Mouse (Mus musculus) testis, adult 2 months (tissue): ENCODE results near the gene Yap1. TPM values are rescaled to one million over a fixed set of nuclear protein-coding genes. Genes with fewer than 3 reads are reported as not detected.

Experiments used
- H3K27ac ChIP-seq: fragments of 200-500 bp; 2 replicates; pipeline ENCODE4 v1.5.1; 2012; ENCODE audit warnings: low read depth, low read length; ENCODE audit not compliant: control insufficient read depth, insufficient read depth
- H3K27me3 ChIP-seq: fragments of 200-500 bp; 2 replicates; pipeline ENCODE4 v1.6.1; 2012; ENCODE audit warnings: mild to moderate bottlenecking, low read length, moderate library complexity; ENCODE audit not compliant: control insufficient read depth, insufficient read depth
- H3K36me3 ChIP-seq: fragments of 200-500 bp; 2 replicates; pipeline ENCODE4 v1.6.1; 2012; ENCODE audit warnings: mild to moderate bottlenecking, low read length; ENCODE audit not compliant: control insufficient read depth, insufficient read depth
- H3K4me1 ChIP-seq: fragments of 200-500 bp; 2 replicates; pipeline ENCODE4 v1.6.1; 2012; ENCODE audit warnings: low read length; ENCODE audit not compliant: control insufficient read depth, insufficient read depth
- H3K4me3 ChIP-seq: fragments of 200-500 bp; 2 replicates; pipeline ENCODE4 v1.5.1; 2012; ENCODE audit warnings: low read depth, mild to moderate bottlenecking, low read length, moderate library complexity, mixed read lengths; ENCODE audit not compliant: control insufficient read depth
- CTCF ChIP-seq: fragments of 200-500 bp; IDR thresholded peaks from 2 replicates; pipeline ENCODE4 v1.5.1; 2012; ENCODE audit warnings: low read depth, mild to moderate bottlenecking, inconsistent platforms, low read length, moderate library complexity; ENCODE audit not compliant: control insufficient read depth, insufficient read depth, insufficient replicate concordance
- POLR2A ChIP-seq: fragments of 200-500 bp; IDR thresholded peaks from 2 replicates; pipeline ENCODE4 v1.6.1; 2012; ENCODE audit warnings: low read depth, mild to moderate bottlenecking, inconsistent platforms, low read length, moderate library complexity; ENCODE audit not compliant: control insufficient read depth
- polyA plus RNA-seq: library from polyadenylated mRNA; depleted of rRNA; stranded (reverse); fragments of >200 nt; gene quantifications from 2 replicates; pipeline ENCODE4 v1.2.3, GENCODE M21; 2012

The Yap1 gene
- polyA plus RNA-seq, 1 experiment, result 35.1 TPM

- no peak for TF ChIP-seq CTCF
- no peak for TF ChIP-seq POLR2A
- Histone ChIP-seq H3K4me1 (no peaks in the 10 kb centered on the region; the same call in 1 of the 2 replicates), H3K36me3 (no peaks in the 10 kb centered on the region; the same call in 1 of the 2 replicates), H3K4me3 (no peak overlapping the region), H3K27ac (no peak overlapping the region), H3K27me3 (no peaks in the 10 kb centered on the region)
These were observed 45.1 kb downstream of the Yap1 start for GRCm38 (mm10) chr9:7959301-7959700.

GRCm38 (mm10) chr9:7958025-7958593 is 46.3 kb downstream of the Yap1 start:
- no peaks in the 10 kb centered on the region for H3K27me3 ChIP-seq
- no peak overlapping the region for H3K4me3 ChIP-seq
- TF ChIP-seq CTCF, result no peak
- TF ChIP-seq POLR2A, result no peak
- no peaks in the 10 kb centered on the region; the same call in 1 of the 2 replicates for H3K36me3 ChIP-seq
- H3K4me1 ChIP-seq, result no peaks in the 10 kb centered on the region; the same call in 1 of the 2 replicates
- H3K27ac ChIP-seq, result no peak overlapping the region

- H3K27ac ChIP-seq, result no peak overlapping the region
- H3K27me3 ChIP-seq, result no peaks in the 10 kb centered on the region
- no peak overlapping the region for H3K4me3 ChIP-seq
- TF ChIP-seq POLR2A (no peak), CTCF (no peak)
- H3K36me3 ChIP-seq, result no peaks in the 10 kb centered on the region; the same call in 1 of the 2 replicates
- no peaks in the 10 kb centered on the region; the same call in 1 of the 2 replicates for H3K4me1 ChIP-seq
These were observed 47.0 kb downstream of the Yap1 start for GRCm38 (mm10) chr9:7957407-7957806.

- TF ChIP-seq CTCF, result no peak
- no peak for TF ChIP-seq POLR2A
- no peaks in the 10 kb centered on the region for H3K27me3 ChIP-seq
- H3K4me1 ChIP-seq, result no peaks in the 10 kb centered on the region; the same call in 1 of the 2 replicates
- H3K36me3 ChIP-seq, result no peaks in the 10 kb centered on the region; the same call in 1 of the 2 replicates
- no peak overlapping the region for H3K4me3 ChIP-seq
- no peak overlapping the region for H3K27ac ChIP-seq
These were observed 48.0 kb downstream of the Yap1 start for GRCm38 (mm10) chr9:7956400-7956799.

- Histone ChIP-seq H3K27me3 (no peaks in the 10 kb centered on the region), H3K36me3 (no peaks in the 10 kb centered on the region; the same call in 1 of the 2 replicates), H3K4me1 (no peaks in the 10 kb centered on the region), H3K27ac (no peak overlapping the region), H3K4me3 (no peak overlapping the region)
- TF ChIP-seq CTCF (no peak), POLR2A (no peak)
These were observed 51.5 kb downstream of the Yap1 start for GRCm38 (mm10) chr9:7952886-7953285.

GRCm38 (mm10) chr9:7950211-7950644 is 54.2 kb downstream of the Yap1 start:
- Histone ChIP-seq H3K27me3 (no peaks in the 10 kb centered on the region), H3K27ac (no peak overlapping the region), H3K36me3 (no peaks in the 10 kb centered on the region; the same call in 1 of the 2 replicates), H3K4me3 (no peak overlapping the region), H3K4me1 (no peaks in the 10 kb centered on the region)
- no peak for TF ChIP-seq POLR2A
- no peak for TF ChIP-seq CTCF

- TF ChIP-seq POLR2A, result no peak
- no peak for TF ChIP-seq CTCF
- Histone ChIP-seq H3K36me3 (peaks cover 2% of the 10 kb centered on the region), H3K27ac (no peak overlapping the region), H3K4me3 (no peak overlapping the region), H3K27me3 (no peaks in the 10 kb centered on the region), H3K4me1 (no peaks in the 10 kb centered on the region)
These were observed 56.5 kb downstream of the Yap1 start for GRCm38 (mm10) chr9:7947946-7948345.
